Mouse (Mus musculus): ENCODE measurements around the gene Pdzrn3. TPM values are rescaled to one million over a fixed set of nuclear protein-coding genes. Genes with fewer than 3 reads are reported as not detected.

The Pdzrn3 gene
- total and polyA plus RNA-seq, 3 experiments, result 0.08 TPM; not detected in 2

DNA sequence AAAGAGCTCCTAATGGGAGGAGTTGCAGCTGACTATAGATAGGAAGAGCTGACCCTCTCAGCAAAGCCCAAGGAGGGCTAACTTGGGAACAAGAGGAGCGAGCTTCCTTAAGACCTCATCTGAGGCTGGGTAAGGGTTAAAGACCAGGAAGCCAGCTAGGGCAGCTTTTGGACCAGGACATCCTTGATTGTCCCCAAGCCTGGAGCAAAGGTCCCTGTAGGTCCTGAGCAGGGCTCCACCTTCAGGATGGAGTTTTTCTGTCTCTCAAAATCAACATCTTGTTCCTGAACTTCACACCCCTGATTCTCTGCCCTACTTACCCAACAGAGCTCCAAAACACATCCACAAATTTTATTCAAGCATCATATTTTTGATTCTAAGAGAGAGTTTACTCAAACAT is 3.5 kb downstream of the Pdzrn3 start:
- Histone ChIP-seq H3K36me3 (ENCODE audit: control insufficient read depth in 1 of 2, insufficient read depth in 2 of 2, low read length in 2 of 2) (no peaks in the 10 kb centered on the region), H3K9me3 (replicated peaks; ENCODE audit: insufficient read depth, low read length) (no peaks in the 10 kb centered on the region), H3K79me2 (ENCODE audit: control insufficient read depth, insufficient read depth, low read length, poor library complexity) (no peaks in the 10 kb centered on the region), H3K27ac (ENCODE audit: control insufficient read depth, low read depth, low read length) (no peak overlapping the region), H3K4me1 (ENCODE audit: control insufficient read depth in 1 of 2, insufficient read depth in 2 of 2, low read length in 2 of 2) (no peaks in the 10 kb centered on the region), H3K27me3 (ENCODE audit: control insufficient read depth in 1 of 2, insufficient read depth in 2 of 2, low read length in 2 of 2) (no peaks in the 10 kb centered on the region), H3K9ac (ENCODE audit: control insufficient read depth, low read depth, low read length, poor library complexity, severe bottlenecking) (no peak overlapping the region), H3K4me3 (ENCODE audit: control insufficient read depth in 1 of 2, insufficient read depth in 1 of 2, low read depth in 2 of 2, low read length in 2 of 2) (no peak overlapping the region)
- DNase-seq (ENCODE audit: low read depth, low spot score), result no peak
- TF ChIP-seq ZKSCAN1 (IDR thresholded peaks at IDR 0.05; ENCODE audit: low read depth, low read length), result no peak
- TF ChIP-seq ELF1 (IDR thresholded peaks at IDR 0.05; ENCODE audit: low read depth, low read length), result no peak
- no peak for TF ChIP-seq GATA1 (IDR thresholded peaks at IDR 0.05; ENCODE audit: low read depth, low read length)
- TF ChIP-seq MEF2A (IDR thresholded peaks at IDR 0.05; ENCODE audit: extremely low read depth, insufficient replicate concordance, low read depth, low read length, poor library complexity, severe bottlenecking), result no peak
- TF ChIP-seq ZNF384 (IDR thresholded peaks at IDR 0.05; ENCODE audit: low read depth, low read length), result no peak

DNA sequence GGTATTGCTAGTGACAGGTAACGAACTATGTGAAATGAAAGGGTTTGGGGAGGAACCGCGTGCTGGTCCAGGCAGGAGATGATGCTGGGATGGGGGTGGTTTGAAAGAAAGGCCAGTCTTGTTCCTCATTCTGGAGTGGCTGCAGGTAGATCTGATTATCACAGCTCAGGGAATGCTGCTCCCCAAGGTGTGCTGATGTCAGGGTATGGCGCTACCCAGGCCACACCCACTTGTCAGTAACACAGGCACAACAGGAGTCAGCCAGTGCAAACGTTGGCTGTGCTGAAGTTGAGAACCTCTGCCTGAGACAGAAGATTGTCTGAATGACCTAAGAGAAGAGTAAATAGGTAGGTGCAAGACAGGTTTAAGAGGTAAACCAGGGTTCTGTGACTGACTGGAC is 4.7 kb downstream of the Pdzrn3 start:
- Histone ChIP-seq H3K79me2 (ENCODE audit: control insufficient read depth, insufficient read depth, low read length, poor library complexity) (no peaks in the 10 kb centered on the region), H3K27ac (ENCODE audit: control insufficient read depth, low read depth, low read length) (no peak overlapping the region), H3K9ac (ENCODE audit: control insufficient read depth, low read depth, low read length, poor library complexity, severe bottlenecking) (no peak overlapping the region), H3K27me3 (ENCODE audit: control insufficient read depth in 1 of 2, insufficient read depth in 2 of 2, low read length in 2 of 2) (no peaks in the 10 kb centered on the region), H3K4me3 (ENCODE audit: control insufficient read depth in 1 of 2, insufficient read depth in 1 of 2, low read depth in 2 of 2, low read length in 2 of 2) (no peak overlapping the region), H3K36me3 (ENCODE audit: control insufficient read depth in 1 of 2, insufficient read depth in 2 of 2, low read length in 2 of 2) (no peaks in the 10 kb centered on the region), H3K9me3 (replicated peaks; ENCODE audit: insufficient read depth, low read length) (no peaks in the 10 kb centered on the region), H3K4me1 (ENCODE audit: control insufficient read depth in 1 of 2, insufficient read depth in 2 of 2, low read length in 2 of 2) (no peaks in the 10 kb centered on the region)
- TF ChIP-seq JUND (IDR thresholded peaks at IDR 0.05; ENCODE audit: low read depth, low read length) (no peak), MXI1 (IDR thresholded peaks at IDR 0.05; ENCODE audit: low read depth, low read length) (no peak), CHD1 (IDR thresholded peaks at IDR 0.05; ENCODE audit: low read depth, low read length) (no peak), POLR2AphosphoS2 (IDR thresholded peaks at IDR 0.05; ENCODE audit: low read length) (no peak), SMC3 (IDR thresholded peaks at IDR 0.05; ENCODE audit: low read depth, low read length) (no peak), KAT2A (conservative IDR thresholded peaks at IDR 0.05; ENCODE audit: low read depth, low read length) (no peak), MEF2A (IDR thresholded peaks at IDR 0.05; ENCODE audit: extremely low read depth, insufficient replicate concordance, low read depth, low read length, poor library complexity, severe bottlenecking) (no peak), POLR2AphosphoS5 (IDR thresholded peaks at IDR 0.05; ENCODE audit: borderline replicate concordance, low read depth, low read length) (no peak), MYB (IDR thresholded peaks at IDR 0.05; ENCODE audit: low read depth, low read length) (no peak)
- no peak for DNase-seq (ENCODE audit: low read depth, low spot score)

DNA sequence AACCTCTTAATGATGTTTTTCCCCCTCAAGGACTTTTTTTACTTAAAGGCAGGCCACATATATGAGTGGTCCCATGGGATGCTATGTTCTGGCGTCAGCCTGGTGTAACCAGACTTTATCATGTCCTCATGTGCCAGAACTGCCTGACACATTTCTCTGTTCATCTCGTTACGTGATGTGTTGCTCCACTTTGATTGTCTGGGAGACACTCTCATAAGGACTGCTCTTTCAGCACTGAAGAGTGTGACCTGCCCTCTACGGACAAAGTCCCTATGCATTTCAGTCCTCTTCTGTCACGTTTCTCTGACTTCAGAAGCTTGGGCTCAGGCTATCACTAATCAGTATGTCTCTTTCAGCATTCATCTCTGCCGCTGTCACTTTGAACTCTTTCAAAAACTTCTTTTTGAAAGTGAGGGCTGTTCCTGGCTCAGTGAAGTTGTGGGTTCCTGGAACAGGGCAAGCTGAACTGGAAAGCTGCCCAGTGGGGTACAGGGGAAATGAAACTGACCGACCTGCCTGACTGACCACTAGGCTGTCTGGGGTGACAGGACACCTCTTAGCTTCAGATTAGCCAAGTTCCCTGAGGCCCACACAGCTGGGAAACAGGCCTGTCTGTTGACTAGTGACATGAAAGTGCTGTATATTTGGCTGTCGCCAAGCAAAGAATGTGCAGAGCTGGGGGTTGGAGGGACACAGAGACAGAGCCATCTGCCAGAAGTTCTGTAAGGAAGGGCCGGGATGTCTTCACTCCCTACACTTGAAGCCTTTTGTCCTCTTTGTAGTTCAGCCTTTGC is 10.7 kb downstream of the Pdzrn3 start:
- Histone ChIP-seq H3K9me3 (replicated peaks; ENCODE audit: insufficient read depth, low read length) (no peaks in the 10 kb centered on the region), H3K27ac (ENCODE audit: control insufficient read depth, low read depth, low read length) (no peak overlapping the region), H3K4me3 (ENCODE audit: control insufficient read depth in 1 of 2, insufficient read depth in 1 of 2, low read depth in 2 of 2, low read length in 2 of 2) (no peak overlapping the region), H3K4me1 (ENCODE audit: control insufficient read depth in 1 of 2, insufficient read depth in 2 of 2, low read length in 2 of 2) (no peaks in the 10 kb centered on the region), H3K27me3 (ENCODE audit: control insufficient read depth in 1 of 2, insufficient read depth in 2 of 2, low read length in 2 of 2) (no peaks in the 10 kb centered on the region), H3K9ac (ENCODE audit: control insufficient read depth, low read depth, low read length, poor library complexity, severe bottlenecking) (no peak overlapping the region), H3K36me3 (ENCODE audit: control insufficient read depth in 1 of 2, insufficient read depth in 2 of 2, low read length in 2 of 2) (no peaks in the 10 kb centered on the region), H3K79me2 (ENCODE audit: control insufficient read depth, insufficient read depth, low read length, poor library complexity) (no peaks in the 10 kb centered on the region)
- DNase-seq (ENCODE audit: low read depth, low spot score), result no peak
- TF ChIP-seq MYC (IDR thresholded peaks at IDR 0.05; ENCODE audit: low read depth, low read length), result no peak
- TF ChIP-seq TCF12 (IDR thresholded peaks at IDR 0.05; ENCODE audit: low read depth, low read length), result no peak
- no peak for TF ChIP-seq ZC3H11A (IDR thresholded peaks at IDR 0.05; ENCODE audit: low read depth, low read length)
- no peak for TF ChIP-seq MXI1 (IDR thresholded peaks at IDR 0.05; ENCODE audit: low read depth, low read length)
- TF ChIP-seq EP300 (IDR thresholded peaks at IDR 0.05; ENCODE audit: low read depth in 1 of 2, low read length in 2 of 2), result no peak
- TF ChIP-seq TAL1 (IDR thresholded peaks at IDR 0.05; ENCODE audit: low read length), result no peak
- no peak for TF ChIP-seq HCFC1 (IDR thresholded peaks at IDR 0.05; ENCODE audit: low read depth, low read length)
- TF ChIP-seq SIN3A (IDR thresholded peaks at IDR 0.05; ENCODE audit: low read length), result no peak
- TF ChIP-seq GATA1 (IDR thresholded peaks at IDR 0.05; ENCODE audit: low read depth, low read length), result no peak
